Mouse (Mus musculus) liver, embryonic 14.5 days (tissue): Measurements from ENCODE around the gene Itga10. TPM values are rescaled to one million over a fixed set of nuclear protein-coding genes. Genes with fewer than 3 reads are reported as not detected.

Experiments used
- ATAC-seq: fragments of 200-750 bp; cut with Nextera tagmentation; 2 replicates; pipeline ENCODE4 v1.8.0; 2017; ENCODE audit warnings: moderate number of reproducible peaks, mild to moderate bottlenecking, moderate library complexity; ENCODE audit not compliant: insufficient read depth
- DNase-seq, 3 experiments: peaks; one replicate each; pipeline ENCODE4 v3.0.0-alpha.2; 2012 to 2013; ENCODE audit warnings: low read depth in 3 of 3, low spot score in 3 of 3
- H3K27ac ChIP-seq: fragments of 300-500 bp; sonication (generic); 2 replicates; pipeline ENCODE4 v1.5.1; 2014; ENCODE audit warnings: moderate library complexity, mild to moderate bottlenecking, control low read depth, inconsistent platforms
- H3K27me3 ChIP-seq: fragments of 300-500 bp; sonication (generic); 2 replicates; pipeline ENCODE4 v1.6.1; 2014; ENCODE audit warnings: mild to moderate bottlenecking, low read length, moderate library complexity; ENCODE audit not compliant: control insufficient read depth, insufficient read depth
- H3K36me3 ChIP-seq: fragments of 300-500 bp; sonication (generic); replicated peaks from 2 replicates; pipeline ENCODE4 v1.6.1; 2014; ENCODE audit warnings: low read depth; ENCODE audit not compliant: control insufficient read depth, insufficient read depth
- H3K4me1 ChIP-seq, 2 experiments: fragments of 200-500 bp in 1 of 2; fragments of 300-500 bp in 1 of 2; sonication (generic) in 1 of 2; replicated peaks; 2 replicates each; pipeline ENCODE4 v1.6.1; 2012 to 2014; ENCODE audit warnings: antibody characterized with exemption in 1 of 2, inconsistent platforms in 1 of 2, low read length in 1 of 2; ENCODE audit not compliant: control insufficient read depth in 2 of 2, insufficient read depth in 2 of 2
- H3K4me2 ChIP-seq: fragments of 300-500 bp; sonication (generic); 2 replicates; pipeline ENCODE4 v1.6.1; 2014; ENCODE audit warnings: low read depth, mild to moderate bottlenecking, control low read depth, moderate library complexity
- H3K4me3 ChIP-seq, 2 experiments: fragments of 200-500 bp in 1 of 2; fragments of 300-500 bp in 1 of 2; sonication (generic) in 1 of 2; 2 replicates each; pipeline ENCODE4 v1.5.1; 2012 to 2014; ENCODE audit warnings: low read depth in 2 of 2, low read length in 2 of 2, mild to moderate bottlenecking in 2 of 2, control low read depth in 1 of 2, inconsistent platforms in 1 of 2, moderate library complexity in 1 of 2; ENCODE audit not compliant: insufficient read depth in 1 of 2
- H3K9ac ChIP-seq: fragments of 300-500 bp; sonication (generic); replicated peaks from 2 replicates; pipeline ENCODE4 v1.6.1; 2014; ENCODE audit warnings: mild to moderate bottlenecking, control low read depth, moderate library complexity
- H3K9me3 ChIP-seq: fragments of 300-500 bp; sonication (generic); 2 replicates; pipeline ENCODE4 v1.6.1; 2016; ENCODE audit warnings: low read length, mixed read lengths; ENCODE audit not compliant: control insufficient read depth
- CTCF ChIP-seq: IDR thresholded peaks from 2 replicates; pipeline ENCODE4 v1.5.1; 2016; ENCODE audit warnings: antibody characterized with exemption, low read depth, control low read depth
- EP300 ChIP-seq: IDR thresholded peaks from 2 replicates; pipeline ENCODE4 v1.6.1; 2016; ENCODE audit warnings: antibody characterized with exemption, low read depth
- WGBS: fragments of 180-500 bp; shearing (Covaris S2); extraction: QIAGEN DNeasy Blood & Tissue Kit; methylation state at CpG from one replicate; pipeline ENCODE4 v1.1.7; 2014; ENCODE audit not compliant: insufficient replicate concordance; 5-methylcytosine and 5-hydroxymethylcytosine counted together
- polyA plus RNA-seq, 2 experiments: library from polyadenylated mRNA; depleted of rRNA in 1 of 2; stranded (reverse) in 1 of 2; unstranded in 1 of 2; fragments of >200 nt; fragmentation: Nextera tagmentation in 1 of 2; extraction: Ambion mirVana in 1 of 2; gene quantifications; 2 replicates each; pipeline versions ENCODE4 v1.2.1 to v1.2.3; 2012 to 2014

Gene Itga10
- polyA plus RNA-seq, 2 experiments = 0.05 to 0.47 TPM

GRCm38 (mm10) chr3:96688854-96689253 is 43.5 kb downstream of the Itga10 start:
- no peak overlapping the region for H3K4me2 ChIP-seq
- WGBS = 62% methylated on average over 11 of the region's 11 CpGs
- H3K27me3 ChIP-seq = peaks cover 20% of the 10 kb centered on the region

GRCm38 (mm10) chr3:96690298-96690697 is 44.9 kb downstream of the Itga10 start:
- no peak for ATAC-seq
- H3K9ac ChIP-seq = no peak overlapping the region
- no peak overlapping the region for H3K4me3 ChIP-seq
- no peak for DNase-seq
- no peaks in the 10 kb centered on the region for H3K36me3 ChIP-seq
- H3K4me2 ChIP-seq = no peak overlapping the region
- H3K4me1 ChIP-seq = no peaks in the 10 kb centered on the region
- H3K27me3 ChIP-seq = peaks cover 6% of the 10 kb centered on the region; the same call in 1 of the 2 replicates
- WGBS = 46% methylated on average over 3 of the region's 3 CpGs
- no peaks in the 10 kb centered on the region for H3K9me3 ChIP-seq
- H3K27ac ChIP-seq = no peak overlapping the region
- peak; percentile 28; the same call in 1 of the 2 replicates for TF ChIP-seq CTCF
- TF ChIP-seq EP300 = no peak

More at GRCm38 (mm10) chr3:96688854-96689253, 43.5 kb downstream of the Itga10 start:
- DNase-seq (no peak), ATAC-seq (no peak)
- no peaks in the 10 kb centered on the region for H3K4me1 ChIP-seq
- H3K9me3 ChIP-seq = no peaks in the 10 kb centered on the region
- no peak overlapping the region for H3K9ac ChIP-seq
- no peak for TF ChIP-seq CTCF
- TF ChIP-seq EP300 = no peak
- H3K27ac ChIP-seq = no peak overlapping the region
- H3K4me3 ChIP-seq = no peak overlapping the region
- no peaks in the 10 kb centered on the region for H3K36me3 ChIP-seq

GRCm38 (mm10) chr3:96692506-96692905 is 47.1 kb downstream of the Itga10 start:
- no peak overlapping the region for H3K9ac ChIP-seq
- H3K27me3 ChIP-seq = no peaks in the 10 kb centered on the region
- DNase-seq (no peak), ATAC-seq (no peak)
- WGBS = 21% methylated on average over 3 of the region's 3 CpGs
- no peak overlapping the region for H3K4me2 ChIP-seq
- TF ChIP-seq CTCF = peak; percentile 33
- TF ChIP-seq EP300 = no peak
- H3K4me3 ChIP-seq = no peak overlapping the region
- H3K4me1 ChIP-seq = peaks cover under 1 to 5% of the 10 kb centered on the region in 2 experiments
- H3K9me3 ChIP-seq = no peaks in the 10 kb centered on the region
- H3K27ac ChIP-seq = no peak overlapping the region
- H3K36me3 ChIP-seq = no peaks in the 10 kb centered on the region

GRCm38 (mm10) chr3:96693579-96693978 is 48.2 kb downstream of the Itga10 start:
- Histone ChIP-seq H3K4me1 (peaks cover 4 to 8% of the 10 kb centered on the region in 2 experiments), H3K9ac (no peak overlapping the region), H3K27ac (no peak overlapping the region), H3K36me3 (no peaks in the 10 kb centered on the region), H3K4me3 (no peak overlapping the region), H3K9me3 (no peaks in the 10 kb centered on the region), H3K27me3 (no peaks in the 10 kb centered on the region), H3K4me2 (no peak overlapping the region)
- ATAC-seq (no peak), DNase-seq (no peak)
- 55% methylated on average over 1 of the region's 1 CpGs for WGBS
- no peak for TF ChIP-seq EP300
- no peak for TF ChIP-seq CTCF

- peak; percentile 73 for ATAC-seq
- peaks cover 4 to 8% of the 10 kb centered on the region in 2 experiments for H3K4me1 ChIP-seq
- peak within 1 kb of the TSS; percentile 40; the same call in 1 of the 2 replicates for H3K27ac ChIP-seq
- DNase-seq = peak; percentile 57 to 67 (median 59)
- H3K4me2 ChIP-seq = peak within 1 kb of the TSS; percentile 96
- H3K4me3 ChIP-seq = peak within 1 kb of the TSS; percentile 79 to 93
- H3K36me3 ChIP-seq = no peaks in the 10 kb centered on the region
- peak within 1 kb of the TSS; percentile 82 for H3K9ac ChIP-seq
- no peaks in the 10 kb centered on the region for H3K27me3 ChIP-seq
- TF ChIP-seq EP300 = no peak
- no peak for TF ChIP-seq CTCF
- H3K9me3 ChIP-seq = no peaks in the 10 kb centered on the region
- under 1% methylated on average over 35 of the region's 35 CpGs for WGBS
Measured at GRCm38 (mm10) chr3:96696198-96696765, 50.9 kb downstream of the Itga10 start, which contains the start of gene Pias3. Pias3 (plus strand) TSS chr3:96696384.
